Mouse (Mus musculus): ENCODE results near the gene Chrne.

DNA sequence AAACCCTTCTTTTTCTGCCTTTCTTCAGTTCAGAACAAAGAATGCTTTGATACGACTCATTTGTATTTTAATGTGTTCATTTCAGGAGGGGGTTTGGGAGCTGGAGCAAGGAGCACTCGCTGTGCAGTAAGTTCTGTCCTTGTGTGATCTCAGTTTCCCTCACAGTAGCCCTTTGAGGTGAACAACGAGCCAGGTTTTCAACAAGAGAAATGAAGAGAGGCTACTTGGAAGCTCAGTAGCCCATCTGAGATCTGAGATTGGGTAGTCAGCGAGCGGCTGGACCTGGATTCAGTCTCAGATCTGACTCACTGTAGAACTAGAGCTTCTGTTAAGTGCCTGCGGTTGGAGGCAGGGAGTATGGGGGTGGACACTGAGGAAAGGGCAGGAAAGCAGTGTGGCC, 45.1 kb downstream of the Chrne start:
- TF ChIP-seq EP300 (IDR thresholded peaks at IDR 0.05) (no peak), CTCF (IDR thresholded peaks at IDR 0.05) (no peak)
